8 mouse cellular contexts compared by ENCODE assay signal in genomic region chr3:129268886-129269683, GRCm38 (mm10).
"Had no signal": no experiment of that assay in that cellular context is flagged by ENCODE, and none has a peak within 500 bp of the region (broad histone marks: within the 10 kb centered on the region; RNA-seq: fewer than 3 reads in every experiment).

No protein-coding gene starts in this region.

- H3K4me3 ChIP-seq: intestine, embryonic 15.5 days; limb, embryonic 13.5 days; midbrain, embryonic 12.5 days; neural tube, embryonic 13.5 days had no signal

- H3K27ac ChIP-seq: intestine, embryonic 15.5 days; limb, embryonic 13.5 days; liver, embryonic 14.5 days; midbrain, embryonic 12.5 days; neural tube, embryonic 13.5 days had no signal

- H3K9me3 ChIP-seq: intestine, embryonic 15.5 days; limb, embryonic 13.5 days; midbrain, embryonic 12.5 days; neural tube, embryonic 13.5 days had no signal

- H3K36me3 ChIP-seq: intestine, embryonic 15.5 days; limb, embryonic 13.5 days; midbrain, embryonic 12.5 days; neural tube, embryonic 13.5 days had no signal

- H3K27me3 ChIP-seq: intestine, embryonic 15.5 days; limb, embryonic 13.5 days; midbrain, embryonic 12.5 days; neural tube, embryonic 13.5 days had no signal

- DNase-seq: left cerebral cortex, postnatal 4 days; right cerebral cortex, postnatal 14 days had no signal

- H3K4me2 ChIP-seq: intestine, embryonic 15.5 days; midbrain, embryonic 12.5 days; neural tube, embryonic 13.5 days had no signal

- ATAC-seq: intestine, embryonic 15.5 days; midbrain, embryonic 16.5 days had no signal

- H3K4me1 ChIP-seq: intestine, embryonic 15.5 days; limb, embryonic 13.5 days; midbrain, embryonic 12.5 days; neural tube, embryonic 13.5 days had no signal

- H3K9ac ChIP-seq: intestine, embryonic 15.5 days; limb, embryonic 13.5 days; liver, embryonic 14.5 days; midbrain, embryonic 12.5 days; neural tube, embryonic 13.5 days had no signal
